Mouse (Mus musculus) heart, adult 2 months (tissue): ENCODE measurements around the gene Pdk2. TPM values are rescaled to one million over a fixed set of nuclear protein-coding genes. Genes with fewer than 3 reads are reported as not detected.

Experiments
- DNase-seq, 2 experiments: peaks; one replicate each; pipeline ENCODE4 v3.0.0; 2021
- H3K27ac ChIP-seq: fragments of 200-600 bp; 2 replicates; pipeline ENCODE4 v1.8.1; 2022
- H3K27me3 ChIP-seq: fragments of 200-500 bp; 2 replicates; pipeline ENCODE4 v1.6.1; 2012; ENCODE audit warnings: mild to moderate bottlenecking, low read length, inconsistent platforms, mixed read lengths; ENCODE audit not compliant: control insufficient read depth, insufficient read depth
- H3K36me3 ChIP-seq: fragments of 200-500 bp; 2 replicates; pipeline ENCODE4 v1.6.1; 2012; ENCODE audit warnings: low read length, inconsistent platforms; ENCODE audit not compliant: control insufficient read depth, insufficient read depth
- H3K4me1 ChIP-seq: fragments of 200-500 bp; 2 replicates; pipeline ENCODE4 v1.6.1; 2011; ENCODE audit warnings: low read length; ENCODE audit not compliant: control insufficient read depth, insufficient read depth
- H3K4me3 ChIP-seq: fragments of 200-600 bp; 2 replicates; pipeline ENCODE4 v1.8.1; 2022
- H3K79me2 ChIP-seq: fragments of 200-500 bp; replicated peaks from 2 replicates; pipeline ENCODE4 v1.6.1; 2012; ENCODE audit warnings: mild to moderate bottlenecking, inconsistent platforms, low read length, moderate library complexity, mixed read lengths; ENCODE audit not compliant: control insufficient read depth, insufficient read depth
- H3K9ac ChIP-seq: fragments of 200-500 bp; 2 replicates; pipeline ENCODE4 v1.6.1; 2012; ENCODE audit warnings: low read depth, mild to moderate bottlenecking, control low read depth, inconsistent platforms, low read length, mixed read lengths
- CTCF ChIP-seq: fragments of 200-600 bp; IDR thresholded peaks from 2 replicates; pipeline ENCODE4 v1.8.1; 2022; ENCODE audit warnings: antibody characterized with exemption, mild to moderate bottlenecking, moderate library complexity
- EP300 ChIP-seq: fragments of 200-500 bp; IDR thresholded peaks from 2 replicates; pipeline ENCODE4 v1.6.1; 2011; ENCODE audit warnings: low read depth, low read length, control low read depth; ENCODE audit not compliant: insufficient read depth
- POLR2A ChIP-seq: fragments of 200-500 bp; IDR thresholded peaks from 2 replicates; pipeline ENCODE4 v1.6.1; 2011; ENCODE audit warnings: mild to moderate bottlenecking, low read depth, low read length, control low read depth; ENCODE audit not compliant: insufficient read depth
- WGBS: fragments of 180-500 bp; shearing (Covaris S2); methylation state at CpG from one replicate; pipeline ENCODE4 v1.1.7; 2018; 5-methylcytosine and 5-hydroxymethylcytosine counted together
- intact Hi-C: fragments of 180-260 bp; cut with DNase I; formaldehyde crosslinking; loops from one replicate; pipeline ENCODE4 v1.15.1; 2025
- polyA plus RNA-seq: library from polyadenylated mRNA; depleted of rRNA; stranded (reverse); fragments of >200 nt; gene quantifications from 2 replicates; pipeline ENCODE4 v1.2.3, GENCODE M21; 2012
- total RNA-seq, 2 experiments: library from RNA; stranded (reverse); gene quantifications; 2 replicates each; pipeline ENCODE4 v1.2.3; 2021

Pdk2 gene
- total and polyA plus RNA-seq, 3 experiments, result 393 to 592 (median 479) TPM

GRCm38 (mm10) chr11:95010141-95010739 lies 30.9 kb downstream of the Pdk2 start:
- H3K4me3 ChIP-seq, result peak overlapping the region; percentile 61
- H3K27me3 ChIP-seq, result peaks cover 3% of the 10 kb centered on the region; the same call in 1 of the 2 replicates
- H3K4me1 ChIP-seq, result peaks cover 7% of the 10 kb centered on the region
- peak overlapping the region; percentile 65 for H3K9ac ChIP-seq
- H3K36me3 ChIP-seq, result no peaks in the 10 kb centered on the region
- H3K27ac ChIP-seq, result no peak overlapping the region
- 5% methylated on average over 33 of the region's 40 CpGs for WGBS
- intact Hi-C loops, result no loop called here
- TF ChIP-seq EP300 (no peak), CTCF (no peak), POLR2A (no peak)
- DNase-seq, result peak in 1 of 2 experiments; percentile 27
- no peaks in the 10 kb centered on the region for H3K79me2 ChIP-seq

DNA sequence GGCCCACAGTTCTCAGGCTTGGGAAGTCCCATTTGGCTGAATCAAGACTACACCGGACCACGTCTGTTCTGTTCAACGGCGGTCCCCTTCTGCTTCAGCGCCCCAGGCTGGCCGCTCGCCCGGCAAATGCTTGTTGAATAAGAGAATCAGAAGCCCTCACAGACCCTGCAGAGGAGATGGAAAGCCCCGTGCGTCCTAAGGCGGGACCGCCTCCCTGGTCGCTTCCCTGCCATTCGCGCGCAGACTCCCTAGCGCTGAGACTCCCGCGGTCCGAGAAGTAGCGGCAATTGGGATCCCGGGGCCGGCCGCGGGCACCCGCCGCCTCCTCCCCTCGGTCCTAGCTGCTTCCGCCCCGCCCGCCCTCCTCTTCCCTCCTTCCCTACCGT lies 31.5 kb downstream of the Pdk2 start, which contains the start of gene Samd14:
Gene Samd14 (plus strand): TSS at position 251 of the 386 bp plus-strand sequence.
- TF ChIP-seq POLR2A (no peak), CTCF (no peak), EP300 (no peak)
- peak within 1 kb of the TSS; percentile 23 for H3K27ac ChIP-seq

GRCm38 (mm10) chr11:95008661-95009628 lies 32.2 kb downstream of the Pdk2 start:
- Histone ChIP-seq H3K9ac (peak overlapping the region; percentile 65), H3K4me1 (peaks cover 7% of the 10 kb centered on the region), H3K27ac (peak overlapping the region; percentile 23), H3K79me2 (no peaks in the 10 kb centered on the region), H3K4me3 (peak overlapping the region; percentile 61), H3K36me3 (no peaks in the 10 kb centered on the region), H3K27me3 (peaks cover 3% of the 10 kb centered on the region; the same call in 1 of the 2 replicates)
- peak in 1 of 2 experiments; percentile 25 for DNase-seq
- 19% methylated on average over 15 of the region's 15 CpGs for WGBS
- TF ChIP-seq POLR2A (no peak), CTCF (no peak), EP300 (no peak)
- intact Hi-C loops, result no loop called here

More for the DNA sequence above, 31.5 kb downstream of the Pdk2 start, which contains the start of gene Samd14:
- peak within 1 kb of the TSS; percentile 61 for H3K4me3 ChIP-seq
- no peaks in the 10 kb centered on the region for H3K36me3 ChIP-seq
- no peaks in the 10 kb centered on the region for H3K79me2 ChIP-seq
- peaks cover 3% of the 10 kb centered on the region; the same call in 1 of the 2 replicates for H3K27me3 ChIP-seq
- H3K9ac ChIP-seq, result peak within 1 kb of the TSS; percentile 65
- intact Hi-C loops, result no loop called here
- 1% methylated on average over 31 of the region's 32 CpGs for WGBS
- H3K4me1 ChIP-seq, result peaks cover 7% of the 10 kb centered on the region
- DNase-seq, result peak; percentile 66 to 69

DNA sequence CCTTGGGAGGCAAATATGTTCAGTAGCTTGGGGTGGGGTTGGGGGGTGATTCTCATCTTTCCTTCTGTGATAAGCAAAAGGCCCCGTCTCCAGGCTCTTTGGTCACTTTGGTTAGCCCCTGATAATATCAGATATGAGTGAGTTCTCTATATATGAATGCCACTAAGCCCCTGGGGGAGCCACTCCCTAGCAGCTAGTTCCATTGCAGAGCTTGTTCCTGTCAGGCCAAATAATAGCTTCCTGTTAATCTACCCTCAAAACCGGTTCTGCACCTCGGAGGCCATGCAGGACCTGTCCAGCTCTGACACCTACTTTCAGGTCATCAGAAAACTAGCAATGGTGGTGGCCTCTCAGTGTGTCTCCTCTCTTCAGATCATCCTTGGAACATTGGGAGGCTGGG lies 33.7 kb downstream of the Pdk2 start:
- H3K36me3 ChIP-seq, result no peaks in the 10 kb centered on the region
- DNase-seq, result no peak
- no peaks in the 10 kb centered on the region for H3K79me2 ChIP-seq
- no peak overlapping the region for H3K27ac ChIP-seq
- WGBS, result 43% methylated on average over 3 of the region's 3 CpGs
- no peak overlapping the region for H3K9ac ChIP-seq
- intact Hi-C loops, result loop anchor here (2.0 kb wide), 1 partner anchor 33 kb away; the partner anchor contains the start of gene Pdk2
- no peak overlapping the region for H3K4me3 ChIP-seq
- TF ChIP-seq CTCF, result no peak
- no peak for TF ChIP-seq EP300
- no peak for TF ChIP-seq POLR2A
- H3K4me1 ChIP-seq, result peaks cover 8% of the 10 kb centered on the region
- peaks cover 3% of the 10 kb centered on the region; the same call in 1 of the 2 replicates for H3K27me3 ChIP-seq

DNA sequence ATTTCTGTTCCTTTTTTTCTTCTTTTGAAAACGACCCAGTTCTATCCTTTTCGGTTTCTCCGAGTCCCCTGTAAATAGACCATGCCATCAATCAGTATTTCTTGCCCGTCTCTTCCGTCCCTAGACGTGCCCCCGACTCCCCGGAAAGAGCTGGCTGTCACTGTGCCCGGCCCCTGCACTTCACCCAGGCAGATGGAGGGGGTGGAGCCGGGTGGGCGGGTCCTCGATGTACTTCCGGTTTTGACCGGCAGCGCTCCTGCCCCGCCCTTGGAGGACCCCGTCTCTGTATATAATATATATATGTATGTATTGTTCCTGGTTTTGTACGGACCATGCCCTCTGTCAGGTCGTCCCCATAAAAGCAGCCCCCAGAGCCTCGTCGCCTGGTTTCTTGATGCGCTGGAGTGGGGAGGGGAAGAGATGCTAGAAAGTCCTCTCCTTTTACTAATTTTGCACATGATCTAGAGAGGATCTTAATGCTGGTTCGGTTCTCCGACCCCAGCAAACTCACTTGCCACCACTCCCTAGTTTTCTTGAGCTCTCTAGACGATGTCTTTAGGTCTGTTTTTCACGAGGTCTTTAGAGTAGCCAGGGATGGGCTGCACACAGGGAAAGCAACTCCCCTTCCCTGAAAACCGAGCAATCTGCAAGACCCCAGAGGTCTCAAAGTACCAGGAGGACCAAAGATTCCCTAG lies 34.5 kb downstream of the Pdk2 start:
- Histone ChIP-seq H3K79me2 (no peaks in the 10 kb centered on the region), H3K36me3 (no peaks in the 10 kb centered on the region), H3K27ac (peak overlapping the region; percentile 58), H3K27me3 (peaks cover 3% of the 10 kb centered on the region; the same call in 1 of the 2 replicates), H3K9ac (peak overlapping the region; percentile 40), H3K4me1 (peaks cover 8% of the 10 kb centered on the region), H3K4me3 (peak overlapping the region; percentile 42)
- WGBS, result 2% methylated on average over 27 of the region's 27 CpGs
- peak; percentile 81 to 82 for DNase-seq
- TF ChIP-seq POLR2A (peak; percentile 47), EP300 (0 out of 2 replicates have a peak, but pooled peaks have one; percentile 13), CTCF (peak; percentile 49)
- intact Hi-C loops, result loop anchor here (2.0 kb wide), 1 partner anchor 34 kb away; the partner anchor contains the start of gene Pdk2
